Mouse (Mus musculus): ENCODE measurements around the gene Atg9b. TPM values are rescaled to one million over a fixed set of nuclear protein-coding genes. Genes with fewer than 3 reads are reported as not detected.

The Atg9b gene
- 1 to 10 TPM; 2.3 to 3.0 TPM for total RNA-seq (2021)

DNA sequence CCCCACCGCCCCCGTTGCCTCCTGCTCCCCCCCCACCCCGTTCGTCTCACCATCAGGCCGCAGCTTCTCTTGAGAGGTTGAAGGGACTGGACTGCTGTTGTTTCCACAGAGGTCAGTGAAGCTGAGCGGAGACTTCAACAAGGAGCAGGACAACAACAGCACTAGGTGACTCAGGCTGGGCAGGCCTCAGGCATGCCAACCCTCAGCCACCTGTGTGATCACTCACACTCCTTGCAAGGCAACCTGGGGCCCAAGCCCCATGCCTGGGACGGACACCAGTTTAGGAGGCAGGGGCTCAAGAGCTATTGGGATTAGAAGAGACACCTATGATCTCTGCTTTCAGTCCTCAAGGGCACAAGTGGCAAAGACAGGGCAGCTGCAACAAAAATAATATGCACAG, at the start of gene Atg9b:
TSS of gene Atg9b (minus strand) at position 280 of the 400 bp plus-strand sequence.
- intact Hi-C loops (cut with DNase I) = loop anchor here (5.0 kb wide), 1 partner anchor 225 kb away; no protein-coding TSS in a partner anchor
- no peak for DNase-seq (ENCODE audit: low spot score in 2 of 2)

DNA sequence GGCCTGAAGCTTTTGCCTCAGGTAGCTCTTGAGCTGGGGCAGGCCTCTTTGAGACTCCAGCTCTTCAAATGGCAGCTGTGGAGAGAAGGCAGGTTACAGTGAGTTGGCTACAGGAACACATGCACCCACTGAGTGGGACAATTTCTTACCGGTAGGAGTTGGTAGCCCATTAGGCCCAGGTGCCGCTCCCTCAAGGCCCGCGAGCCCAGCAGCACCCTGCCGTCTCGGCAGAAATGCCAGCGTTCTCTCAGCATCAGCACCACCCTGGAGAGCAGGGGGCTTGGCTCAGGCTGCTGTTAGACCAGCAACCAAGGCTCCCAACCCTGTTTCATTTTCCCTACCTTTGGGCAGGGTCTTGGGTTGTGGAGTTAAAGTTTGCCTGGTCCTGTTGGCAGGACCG, 49.2 kb upstream of the Atg9b start:
- intact Hi-C loops (cut with DNase I) = no loop called here
- DNase-seq (ENCODE audit: low spot score in 2 of 2) = no peak

DNA sequence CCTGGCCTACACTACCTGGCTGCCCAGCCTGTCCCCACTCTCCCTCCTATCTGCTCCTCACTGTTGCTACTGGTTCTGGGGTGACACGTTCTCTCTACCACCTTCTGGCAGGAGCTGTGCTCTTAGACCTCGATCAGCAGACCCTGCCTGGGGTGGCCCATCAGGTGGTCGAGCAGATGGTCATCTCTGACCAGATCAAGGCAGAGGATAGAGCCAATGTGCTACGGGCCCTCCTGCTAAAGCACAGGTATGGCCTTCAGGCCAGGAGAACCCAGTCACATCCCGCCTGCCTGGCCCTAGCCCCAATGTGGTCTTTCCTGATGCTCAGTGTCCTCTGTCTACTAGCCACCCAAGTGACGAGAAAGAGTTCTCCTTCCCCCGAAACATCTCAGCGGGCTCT, 42.0 kb upstream of the Atg9b start:
- DNase-seq (ENCODE audit: low spot score in 2 of 2) = no peak
- intact Hi-C loops (cut with DNase I) = no loop called here

DNA sequence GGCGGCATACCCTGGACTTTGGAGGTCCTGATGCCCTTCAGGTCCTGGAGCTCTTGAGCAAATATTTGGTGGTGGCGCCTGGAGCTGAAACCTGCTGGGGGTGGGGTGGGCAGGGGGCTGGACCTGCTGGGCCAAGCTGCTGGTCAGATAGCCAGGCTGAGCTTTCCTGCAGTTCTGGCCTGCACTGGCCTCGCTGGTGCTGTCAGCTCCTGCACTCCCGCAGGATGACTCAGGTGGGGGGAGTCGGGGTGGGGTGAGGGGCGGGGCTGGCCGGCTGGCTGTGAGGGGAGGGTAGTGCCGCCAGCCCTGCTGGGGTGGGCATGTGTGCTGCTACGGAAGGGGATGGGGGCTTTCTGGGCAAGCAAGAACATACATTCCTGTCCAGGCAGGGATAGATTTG, 36.7 kb upstream of the Atg9b start:
- no peak for DNase-seq (ENCODE audit: low spot score in 2 of 2)
- intact Hi-C loops (cut with DNase I) = no loop called here

DNA sequence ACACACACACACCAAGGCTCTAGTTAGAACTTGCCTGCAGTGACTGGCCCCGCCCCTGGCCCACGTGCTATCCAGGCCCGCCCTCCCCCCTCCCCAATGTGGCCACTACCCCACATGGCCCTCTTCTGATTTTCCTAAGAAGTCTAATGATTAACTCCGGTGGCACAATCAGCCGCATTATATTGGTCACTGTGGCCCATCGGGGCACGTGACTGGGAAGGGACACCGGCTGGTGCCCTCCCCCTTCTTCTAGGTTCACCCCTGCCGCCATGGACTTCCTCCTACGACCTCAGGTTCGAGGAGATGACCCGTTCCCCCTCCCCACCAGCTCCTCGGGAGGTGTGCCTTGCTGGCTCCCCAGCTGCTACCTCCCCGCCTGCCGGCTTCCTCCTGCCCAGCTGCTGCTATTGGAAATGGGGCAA, 36.0 kb upstream of the Atg9b start:
- no peak for DNase-seq (ENCODE audit: low spot score in 2 of 2)
- intact Hi-C loops (cut with DNase I) = no loop called here

DNA sequence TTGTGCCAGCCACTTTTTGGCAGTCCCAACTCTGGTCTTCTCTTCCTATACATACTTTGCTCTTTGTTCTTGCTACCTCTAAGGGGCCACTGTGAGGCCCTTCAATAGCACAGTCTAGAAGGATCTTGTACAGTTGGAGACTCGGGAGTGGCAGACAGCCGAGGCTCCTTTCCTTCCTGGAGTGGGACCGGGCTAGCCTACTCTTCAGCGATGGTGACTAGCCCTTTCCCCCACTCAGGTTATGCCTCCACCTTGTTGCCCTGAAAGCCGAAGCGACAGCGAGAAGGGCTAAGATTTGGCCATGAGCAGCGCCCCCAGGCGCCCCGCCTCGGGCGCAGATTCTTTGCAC, 35.3 kb upstream of the Atg9b start:
- intact Hi-C loops (cut with DNase I) = no loop called here
- DNase-seq (ENCODE audit: low spot score in 2 of 2) = no peak

DNA sequence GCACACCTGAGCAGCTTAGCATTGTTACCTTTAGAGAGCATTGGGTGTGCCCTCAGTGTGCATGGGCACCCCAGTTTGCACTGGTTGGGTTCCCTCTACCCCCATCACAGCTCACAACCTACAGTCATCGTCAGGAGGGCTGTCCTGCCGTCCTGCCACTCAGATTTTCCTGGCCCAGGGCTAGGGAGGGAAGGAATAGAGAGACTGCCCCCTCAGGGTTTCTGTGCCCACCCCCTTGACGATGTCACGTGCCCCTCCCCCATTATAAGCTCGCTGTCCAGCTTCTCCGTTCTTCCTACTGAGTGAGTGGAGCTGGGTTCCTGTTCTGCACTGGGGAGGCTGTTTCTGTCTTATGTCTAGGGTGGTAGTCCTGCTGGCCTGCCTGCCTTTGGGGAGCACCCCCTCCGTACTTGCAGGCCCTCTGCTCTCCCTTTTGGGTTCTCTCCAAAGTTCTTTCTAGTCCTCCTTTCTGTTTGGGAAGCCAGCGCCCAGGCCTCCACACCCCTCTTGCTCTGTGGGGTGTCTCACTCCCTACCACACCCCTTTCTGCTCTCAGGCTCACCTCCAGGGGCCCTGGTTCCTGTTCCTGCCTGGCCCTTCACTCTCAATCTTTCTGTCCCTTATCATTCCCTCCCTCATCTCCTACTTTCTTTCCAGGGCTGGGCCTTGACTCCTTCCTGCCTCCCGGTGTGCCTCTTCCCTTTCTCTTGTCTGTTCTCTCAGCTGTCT, 34.8 kb upstream of the Atg9b start:
- intact Hi-C loops (cut with DNase I) = no loop called here
- no peak for DNase-seq (ENCODE audit: low spot score in 2 of 2)

DNA sequence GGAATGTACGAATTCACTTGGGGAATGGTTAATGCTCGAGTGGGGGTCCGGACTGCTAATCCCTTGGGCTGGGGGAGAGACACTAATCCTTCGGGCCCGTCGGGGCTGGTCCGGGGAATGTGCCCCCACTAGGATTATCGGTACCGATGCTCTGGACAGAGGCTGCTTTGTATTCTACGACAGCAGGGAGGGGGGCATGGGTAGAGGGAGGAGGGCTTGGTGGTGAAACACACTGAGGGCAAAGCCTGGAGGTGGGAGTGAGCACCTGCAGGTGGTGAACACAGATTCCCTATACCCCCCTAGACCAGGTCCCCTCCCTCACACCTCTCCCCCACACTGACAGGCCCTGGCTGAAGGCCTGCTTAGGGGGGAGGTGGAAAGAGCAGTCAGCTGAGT, 34.1 kb upstream of the Atg9b start:
- intact Hi-C loops (cut with DNase I) = no loop called here
- no peak for DNase-seq (ENCODE audit: low spot score in 2 of 2)

DNA sequence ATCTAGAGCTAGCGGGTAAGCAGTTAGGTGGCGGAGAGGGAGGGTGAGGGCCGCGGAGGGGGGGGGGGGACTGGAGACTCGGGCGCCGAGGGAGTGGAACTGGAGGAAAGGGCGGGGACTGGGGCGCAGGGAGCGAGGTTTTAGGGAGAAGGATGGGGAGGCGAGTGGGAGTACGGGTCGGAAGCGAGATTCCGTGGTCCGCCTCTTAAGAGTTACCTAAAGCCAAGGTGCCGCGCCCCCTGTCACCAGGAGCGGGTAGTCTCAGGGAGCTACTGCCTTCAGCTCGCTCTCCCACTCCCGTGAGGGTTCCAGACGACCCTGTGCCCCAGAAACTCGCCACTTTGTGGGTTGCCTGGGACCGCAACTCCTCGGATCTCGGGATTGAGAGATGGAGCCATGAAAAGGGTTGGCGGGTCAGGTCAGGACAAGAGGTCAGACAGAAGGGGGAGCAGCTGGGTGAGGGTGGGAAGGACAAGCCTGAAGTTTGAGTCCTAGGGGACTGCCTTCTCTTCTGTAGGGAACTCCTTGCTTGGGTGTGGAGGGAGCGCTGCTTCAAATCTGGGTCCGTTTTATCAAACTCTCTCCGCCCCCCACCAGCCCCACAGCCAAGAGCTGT, 33.6 kb upstream of the Atg9b start:
- no peak for DNase-seq (ENCODE audit: low spot score in 2 of 2)
- intact Hi-C loops (cut with DNase I) = no loop called here

DNA sequence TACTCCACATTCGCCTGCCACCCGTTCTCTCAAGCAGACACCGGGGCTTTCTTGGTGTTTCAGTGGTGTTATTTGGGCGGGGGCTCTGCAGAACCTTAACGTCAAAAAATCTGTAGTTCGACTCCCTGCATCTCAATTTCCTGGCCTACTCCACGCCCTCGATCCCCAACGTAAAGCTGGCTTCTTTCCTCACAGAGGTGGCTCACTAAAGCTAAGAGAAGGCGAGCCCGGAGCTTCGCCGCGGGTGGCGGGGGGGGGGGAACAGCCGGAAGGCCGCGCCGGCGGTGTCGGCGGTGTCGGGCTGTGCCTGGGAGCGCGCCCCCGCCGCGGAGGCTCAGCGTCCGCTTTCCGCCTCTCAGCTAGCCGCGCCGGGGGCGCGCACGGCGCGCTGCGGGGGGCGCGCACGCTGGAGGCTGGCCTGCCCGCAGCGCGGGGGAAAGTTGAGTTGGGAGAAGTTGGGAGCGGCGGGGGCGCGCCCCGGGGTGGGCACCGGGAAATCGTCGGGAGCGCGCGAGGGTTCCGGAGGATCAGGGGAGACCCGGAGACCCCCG, 33.0 kb upstream of the Atg9b start:
- intact Hi-C loops (cut with DNase I) = no loop called here
- peak; percentile 72 to 78 for DNase-seq (ENCODE audit: low spot score in 2 of 2)

DNA sequence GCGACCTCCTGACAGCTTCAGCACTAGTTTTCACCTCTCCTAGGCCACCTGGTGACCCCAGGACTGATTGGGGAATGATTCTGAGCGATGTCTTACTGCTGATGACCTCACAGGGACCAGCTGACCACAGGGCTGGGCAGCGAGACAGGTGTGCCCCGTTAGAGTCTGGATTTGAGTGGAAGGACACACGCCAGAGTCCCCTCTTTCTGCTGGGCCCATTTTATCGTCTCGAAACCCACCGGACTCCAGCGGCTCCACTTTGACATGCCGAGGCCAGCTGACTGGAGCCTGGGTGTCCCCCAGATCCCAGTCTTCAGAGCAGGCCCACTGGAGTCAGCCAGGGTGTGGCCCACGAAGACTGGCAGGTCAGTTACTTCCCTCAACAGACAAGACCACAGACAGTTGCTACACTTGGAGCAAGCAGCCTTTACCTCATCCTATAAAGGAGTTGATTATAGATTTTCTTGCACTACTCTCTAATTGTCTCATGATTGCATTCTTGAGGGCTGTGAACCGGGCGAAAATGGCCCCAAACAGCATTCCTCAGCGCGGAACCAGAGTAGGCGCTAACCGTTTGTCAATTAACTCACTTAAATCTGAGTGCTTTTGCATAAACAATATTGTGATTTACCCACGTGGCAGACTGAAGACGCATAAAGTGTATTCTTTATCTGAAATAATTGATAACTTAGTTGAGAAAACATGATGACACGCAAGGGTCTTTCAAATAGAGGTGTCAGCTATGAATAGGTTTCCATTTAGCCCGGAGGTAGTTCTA, 32.2 kb upstream of the Atg9b start:
- peak in 1 of 2 experiments; percentile 37 for DNase-seq (ENCODE audit: low spot score in 2 of 2)
- intact Hi-C loops (cut with DNase I) = no loop called here

DNA sequence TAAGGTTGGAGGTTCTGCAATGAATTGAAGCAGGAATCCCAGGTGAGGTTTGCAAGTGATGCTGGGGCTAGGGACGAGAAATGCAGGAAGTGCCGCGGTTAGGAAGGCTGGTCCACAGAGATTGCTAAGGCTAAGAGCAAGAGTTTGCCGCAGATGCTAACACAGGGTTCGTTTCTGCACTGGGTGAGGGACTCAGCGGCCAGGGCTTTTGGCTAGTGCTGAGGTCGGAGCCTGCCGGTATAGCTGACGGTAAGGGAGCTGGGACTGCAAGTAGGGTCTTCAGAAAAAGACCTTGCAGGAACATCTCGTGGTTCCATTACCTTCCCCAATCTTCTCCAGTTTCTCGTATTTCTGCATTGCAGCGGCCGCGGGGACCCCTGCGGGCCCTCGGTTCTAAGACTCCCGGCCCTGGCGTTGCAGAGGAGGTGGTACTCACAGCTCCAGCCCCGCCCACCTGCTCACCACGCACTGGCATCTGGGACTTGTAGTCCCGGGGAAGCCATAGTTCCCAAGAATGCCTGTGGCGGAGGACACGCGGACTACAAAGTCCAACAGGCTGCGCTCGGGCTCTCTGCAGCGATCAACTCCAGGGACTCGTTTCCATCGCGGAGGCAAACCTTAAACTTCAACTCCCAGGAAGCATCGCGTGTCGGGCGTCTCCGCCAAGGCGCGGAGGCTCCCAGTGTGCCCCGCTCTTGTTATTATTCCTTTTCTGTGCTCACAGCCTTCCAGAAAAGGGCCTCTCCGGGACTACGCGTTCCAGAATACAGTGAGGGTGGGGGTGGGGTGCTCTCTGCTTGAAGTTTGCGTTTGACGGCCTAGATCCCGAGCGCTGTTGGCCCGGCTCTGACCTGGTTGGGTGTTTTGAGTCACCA, 31.4 kb upstream of the Atg9b start, which contains the start of the genes Cdk5 and Slc4a2:
TSS of gene Cdk5 (minus strand) at position 402 of the 875 bp plus-strand sequence.
TSS of gene Slc4a2 (plus strand) at position 709 of the 875 bp plus-strand sequence.
- intact Hi-C loops (cut with DNase I) = loop anchor here (1.0 kb wide), 1 partner anchor 22 kb away; the partner anchor contains the start of gene Fastk
- DNase-seq (ENCODE audit: low spot score in 2 of 2) = peak; percentile 99 to 100

DNA sequence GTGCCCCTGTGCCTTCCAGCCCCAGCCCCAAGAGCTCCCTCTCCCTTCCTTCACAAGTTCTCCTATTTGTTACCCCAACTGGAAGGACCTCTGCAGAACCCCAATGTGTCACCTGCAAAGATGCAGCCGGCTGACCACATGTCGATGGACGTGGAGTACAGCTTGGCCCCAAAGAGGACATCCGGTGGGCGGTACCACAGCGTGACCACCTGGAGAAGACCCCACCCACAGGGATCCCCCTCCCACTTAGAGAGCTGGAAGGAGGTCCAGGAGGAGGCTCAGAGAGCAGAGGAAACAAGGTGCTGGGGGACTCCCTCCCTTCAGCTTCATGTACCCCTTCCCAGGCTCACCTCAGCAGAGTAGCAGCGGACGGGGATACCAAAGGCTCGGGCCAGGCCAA, 28.4 kb upstream of the Atg9b start:
- intact Hi-C loops (cut with DNase I) = no loop called here
- no peak for DNase-seq (ENCODE audit: low spot score in 2 of 2)

DNA sequence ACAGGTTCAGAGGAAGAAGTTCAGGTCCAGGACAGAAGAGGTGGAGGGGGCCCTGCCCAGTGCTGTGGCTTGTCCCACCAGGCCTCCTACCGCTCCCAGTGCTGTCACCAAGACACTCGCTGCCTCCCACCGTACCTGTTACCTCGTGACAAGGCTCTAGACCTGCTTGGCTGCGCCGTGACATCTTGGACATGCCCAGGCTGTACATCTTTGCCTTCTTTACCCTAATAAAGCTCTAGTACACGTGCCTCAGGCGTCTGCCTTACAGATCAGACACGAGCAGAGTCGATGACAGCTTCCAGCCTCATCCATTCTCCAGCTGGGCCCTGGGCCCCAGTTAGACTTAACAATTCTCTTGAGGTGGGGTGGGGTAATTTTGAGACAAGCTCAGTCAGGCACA, 25.6 kb upstream of the Atg9b start:
- intact Hi-C loops (cut with DNase I) = no loop called here
- DNase-seq (ENCODE audit: low spot score in 2 of 2) = no peak

DNA sequence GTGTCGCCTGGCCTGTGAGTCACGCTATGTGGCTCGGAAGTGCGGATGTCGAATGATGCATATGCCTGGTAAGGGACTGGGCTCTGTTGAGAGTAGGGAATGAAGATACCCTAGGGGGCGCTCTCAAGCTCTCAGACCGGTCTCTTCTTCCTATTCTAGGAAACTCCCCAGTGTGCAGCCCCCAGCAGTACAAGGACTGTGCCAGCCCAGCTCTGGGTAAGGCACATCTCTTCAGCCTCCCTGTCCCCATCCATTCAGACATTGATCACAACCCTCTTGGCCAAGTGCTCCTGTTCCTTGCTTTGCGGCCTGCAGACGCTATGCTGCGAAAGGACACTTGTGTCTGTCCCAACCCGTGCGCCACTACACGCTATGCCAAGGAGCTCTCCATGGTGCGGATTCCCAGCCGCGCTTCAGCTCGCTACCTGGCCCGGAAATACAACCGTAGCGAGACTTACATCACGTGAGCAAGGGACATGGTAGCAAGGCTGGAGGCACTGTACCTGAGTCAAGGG, 24.3 kb upstream of the Atg9b start:
- DNase-seq (ENCODE audit: low spot score in 2 of 2) = peak; percentile 72 to 83
- intact Hi-C loops (cut with DNase I) = no loop called here

DNA sequence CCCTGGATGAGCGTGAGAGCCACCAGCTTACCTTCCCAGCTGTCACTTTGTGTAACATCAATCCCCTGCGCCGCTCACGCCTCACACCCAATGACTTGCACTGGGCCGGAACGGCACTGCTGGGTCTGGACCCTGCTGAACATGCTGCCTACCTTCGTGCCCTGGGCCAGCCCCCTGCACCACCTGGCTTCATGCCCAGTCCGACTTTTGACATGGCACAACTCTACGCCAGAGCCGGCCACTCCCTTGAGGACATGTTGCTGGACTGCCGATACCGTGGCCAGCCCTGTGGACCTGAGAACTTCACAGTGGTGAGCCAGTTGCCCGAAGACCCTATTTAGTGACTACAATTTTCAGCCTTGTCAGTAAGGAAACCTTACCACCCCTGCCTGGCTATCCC, 22.0 kb upstream of the Atg9b start:
- no peak for DNase-seq (ENCODE audit: low spot score in 2 of 2)
- intact Hi-C loops (cut with DNase I) = no loop called here

DNA sequence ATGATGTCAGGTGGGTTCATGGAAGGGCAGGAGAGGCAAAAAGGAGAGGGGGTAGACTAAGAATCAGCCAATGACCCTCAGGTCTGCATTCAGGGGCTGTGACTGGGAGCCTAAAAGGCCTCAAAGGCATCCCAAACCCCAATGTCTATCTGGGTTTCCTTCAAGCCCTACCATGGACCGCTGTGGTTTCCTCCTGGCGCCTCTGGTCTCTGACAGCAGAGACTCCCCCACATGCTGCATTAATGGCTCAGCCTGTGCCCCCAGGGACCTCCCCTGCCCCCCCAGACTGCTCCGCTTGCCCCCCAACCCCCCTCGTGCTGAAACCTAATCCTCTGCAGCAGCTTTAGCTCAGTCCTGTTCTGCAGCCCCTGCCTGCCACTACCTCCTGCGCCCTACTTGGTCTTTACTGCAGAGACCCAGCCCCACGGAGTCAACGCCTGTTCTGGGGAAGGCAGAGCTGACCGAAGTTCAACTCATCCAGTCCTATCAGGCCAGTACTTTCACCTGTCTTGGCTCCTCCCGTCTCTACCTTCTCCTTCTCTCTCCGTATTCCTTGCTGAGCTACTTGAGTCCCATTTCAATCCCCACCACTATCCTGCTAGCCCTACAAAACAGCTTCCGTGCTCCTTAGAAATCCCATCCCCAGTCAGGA, 21.2 kb upstream of the Atg9b start, which contains the start of gene Asic3:
TSS of gene Asic3 (plus strand) at position 351 of the 652 bp plus-strand sequence.
- intact Hi-C loops (cut with DNase I) = no loop called here
- DNase-seq (ENCODE audit: low spot score in 2 of 2) = no peak

DNA sequence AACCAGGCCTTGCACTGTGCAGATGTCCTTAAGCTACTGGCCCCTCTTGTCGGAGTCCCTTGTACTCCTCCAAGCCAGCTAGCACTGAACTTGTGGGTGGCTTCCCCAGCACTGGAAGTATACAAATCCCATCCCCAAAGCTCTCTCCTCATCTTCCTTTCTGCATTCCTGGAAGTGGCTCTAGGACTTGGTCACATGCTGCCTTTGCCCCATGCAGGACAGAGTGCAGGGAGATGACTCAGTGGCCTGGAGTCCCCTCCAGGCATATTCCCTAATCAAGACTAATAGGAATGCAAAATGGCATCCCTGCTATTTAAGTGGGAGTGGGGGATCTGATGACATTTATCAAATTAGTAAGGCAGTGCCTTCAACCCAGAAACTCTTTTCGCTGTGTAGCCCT, 20.1 kb upstream of the Atg9b start:
- intact Hi-C loops (cut with DNase I) = no loop called here
- DNase-seq (ENCODE audit: low spot score in 2 of 2) = no peak

DNA sequence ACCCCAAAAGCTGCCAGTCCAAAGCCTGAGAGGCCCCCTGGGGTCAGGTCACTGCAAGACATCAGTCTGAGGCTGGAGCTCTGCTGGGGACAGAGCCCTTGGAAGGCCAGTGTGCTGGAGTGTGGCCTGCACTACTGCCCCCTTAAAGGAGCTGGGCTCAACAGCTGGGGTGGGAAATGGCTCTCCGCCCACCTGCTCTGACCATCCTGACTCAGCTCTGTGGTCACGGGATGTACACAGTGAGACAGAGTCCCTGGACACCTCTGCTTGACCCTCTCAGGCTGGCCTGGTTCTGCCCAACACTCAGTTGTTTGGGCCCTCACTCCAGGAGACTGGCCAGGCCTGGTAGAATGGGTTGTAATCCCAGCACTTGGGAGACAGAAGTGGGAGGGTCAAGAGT, 17.5 kb upstream of the Atg9b start:
- DNase-seq (ENCODE audit: low spot score in 2 of 2) = no peak
- intact Hi-C loops (cut with DNase I) = no loop called here
